Mouse (Mus musculus): ENCODE data around the gene Alox12.
A peak's percentile ranks its signal among the peaks of the same experiment; 100 is the strongest.

The Alox12 gene

DNA sequence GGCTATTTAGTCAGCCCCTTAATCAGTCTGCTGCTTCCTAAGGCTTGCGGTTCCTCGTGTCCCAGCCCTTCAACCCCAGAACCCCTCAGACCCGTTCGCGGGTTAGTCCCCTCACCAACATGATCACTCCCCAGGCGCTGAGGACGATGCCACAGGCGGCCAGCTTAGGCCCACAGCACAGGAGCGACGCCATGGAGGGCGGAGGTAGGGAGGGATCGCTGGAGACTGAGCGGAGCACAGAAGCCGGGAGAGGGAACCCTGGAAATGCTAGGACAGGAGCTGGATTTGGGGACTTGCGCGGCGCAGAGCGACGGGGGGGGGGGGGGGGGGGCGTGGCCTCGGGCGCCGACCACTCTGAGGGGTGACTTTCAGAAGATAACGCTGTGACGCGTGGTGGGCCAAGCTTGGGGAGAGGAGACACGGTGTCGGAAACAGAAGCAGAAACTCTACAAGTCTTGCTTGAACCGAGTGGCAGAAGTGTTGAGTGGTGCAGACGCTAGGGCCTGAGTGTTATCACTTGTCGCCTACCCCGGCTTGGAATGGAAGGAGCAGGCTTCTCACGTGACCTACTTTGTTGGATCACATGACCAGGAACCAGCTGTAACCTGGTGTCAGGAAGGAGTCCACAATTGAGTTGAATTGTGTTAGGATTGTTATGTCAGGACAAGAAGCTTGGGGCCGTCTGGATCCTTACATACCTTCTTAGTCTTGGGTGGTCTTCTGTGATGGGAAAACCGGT is 15.4 kb downstream of the Alox12 start, which contains the start of the genes Gm21988 and Rnasek:
Gm21988 (minus strand) TSS at position 290 of the 739 bp plus-strand sequence.
Rnasek (minus strand) TSS at position 302 of the 739 bp plus-strand sequence.
- DNase-seq (ENCODE audit: low read depth), result no peak

DNA sequence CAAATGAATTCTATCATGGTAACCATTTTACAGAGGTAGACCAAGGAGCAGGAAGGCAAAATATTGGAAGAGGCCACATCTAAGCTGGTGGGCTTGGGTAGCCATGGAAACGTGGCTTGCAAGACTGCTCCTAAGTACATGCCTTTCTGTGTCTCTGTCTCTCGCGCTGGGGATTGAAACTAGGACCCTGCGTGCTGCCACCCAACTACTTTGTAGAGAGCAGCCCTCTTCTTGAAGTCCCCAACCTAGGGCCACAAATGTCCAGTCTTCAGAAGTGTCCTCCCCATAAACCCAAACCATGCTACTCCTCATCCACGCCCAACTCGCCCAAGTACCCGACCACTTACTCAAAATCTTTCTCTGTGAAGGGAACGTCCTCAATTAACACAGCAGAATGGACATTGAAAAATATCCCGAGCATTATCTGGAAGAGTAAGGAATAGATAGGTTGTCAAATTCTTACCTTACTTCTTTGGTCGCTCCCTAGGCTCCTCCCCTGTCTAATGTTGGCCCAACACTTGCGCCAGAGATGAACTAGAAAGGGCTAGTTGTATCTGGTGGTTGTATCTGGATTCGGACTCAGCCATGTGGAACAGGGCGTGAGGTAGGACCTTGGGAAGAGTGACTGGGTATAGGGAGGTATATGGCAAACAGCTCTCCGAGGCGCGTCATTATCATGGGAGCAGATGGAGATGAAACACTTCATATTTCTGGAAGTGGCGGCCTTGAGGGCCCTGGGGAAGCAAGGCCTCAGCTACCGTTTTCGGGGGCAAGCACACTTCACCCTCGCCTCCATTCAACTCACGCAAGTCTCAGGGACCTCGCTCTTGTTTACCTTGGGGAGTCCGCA is 16.3 kb downstream of the Alox12 start:
- no peak for DNase-seq (ENCODE audit: low read depth)

DNA sequence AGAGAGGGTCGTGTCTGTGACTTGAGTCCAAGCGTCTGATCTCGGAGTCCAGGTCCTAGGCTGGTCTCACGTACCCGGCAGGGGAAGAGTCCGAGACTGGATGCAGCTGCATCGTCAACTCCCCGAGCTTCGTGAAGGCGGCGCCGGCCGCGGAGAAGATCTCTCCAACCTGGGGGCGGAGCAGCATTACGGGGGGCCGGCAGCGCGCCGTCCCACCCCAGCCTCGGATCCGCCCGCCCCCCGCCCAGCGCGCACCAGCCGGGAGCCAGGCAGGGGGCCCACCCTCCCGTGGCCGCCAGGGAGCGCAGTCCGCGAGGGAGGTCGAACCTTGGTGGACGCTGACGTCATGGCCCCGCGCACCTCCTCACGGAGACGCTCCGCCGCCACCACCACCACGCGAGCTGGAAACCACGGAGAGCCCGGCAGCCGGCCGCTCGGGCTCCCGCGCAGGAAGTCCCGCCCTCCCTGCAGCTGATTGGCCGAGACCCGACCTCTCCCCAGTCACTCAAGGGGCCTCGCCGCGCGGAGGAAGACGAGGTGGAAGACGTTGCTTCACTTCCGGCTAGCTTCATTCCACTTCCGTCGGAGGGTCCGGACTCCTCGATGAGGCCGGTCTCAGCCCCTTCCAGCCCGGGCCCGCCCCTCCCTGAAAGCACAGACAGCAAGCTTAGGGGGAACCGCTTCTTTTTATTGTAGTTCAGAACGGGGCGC is 17.5 kb downstream of the Alox12 start, which contains the start of gene 0610010K14Rik:
0610010K14Rik (minus strand) TSS at position 458 of the 711 bp plus-strand sequence.
- peak; percentile 90 for DNase-seq (ENCODE audit: low read depth)

DNA sequence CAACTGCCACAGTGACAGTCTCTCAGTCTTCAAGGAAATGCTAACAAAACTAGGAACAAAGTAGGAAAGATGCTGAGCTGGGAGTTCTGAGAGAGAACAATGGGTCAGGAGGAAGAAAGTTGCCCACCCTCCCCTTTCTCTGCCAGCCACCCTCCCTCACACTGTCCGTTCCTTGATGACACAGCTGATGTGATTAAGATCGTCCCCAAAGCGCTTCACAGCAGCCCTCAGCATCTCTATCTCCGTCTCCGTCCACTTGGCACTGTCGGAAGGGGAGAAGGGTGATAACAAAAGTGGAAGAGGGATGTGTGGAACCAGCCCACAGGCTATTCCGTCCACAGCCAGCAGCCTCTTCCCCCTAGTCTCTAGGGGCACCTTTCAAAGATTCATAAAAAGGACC is 18.4 kb downstream of the Alox12 start:
- no peak for DNase-seq (ENCODE audit: low read depth)

DNA sequence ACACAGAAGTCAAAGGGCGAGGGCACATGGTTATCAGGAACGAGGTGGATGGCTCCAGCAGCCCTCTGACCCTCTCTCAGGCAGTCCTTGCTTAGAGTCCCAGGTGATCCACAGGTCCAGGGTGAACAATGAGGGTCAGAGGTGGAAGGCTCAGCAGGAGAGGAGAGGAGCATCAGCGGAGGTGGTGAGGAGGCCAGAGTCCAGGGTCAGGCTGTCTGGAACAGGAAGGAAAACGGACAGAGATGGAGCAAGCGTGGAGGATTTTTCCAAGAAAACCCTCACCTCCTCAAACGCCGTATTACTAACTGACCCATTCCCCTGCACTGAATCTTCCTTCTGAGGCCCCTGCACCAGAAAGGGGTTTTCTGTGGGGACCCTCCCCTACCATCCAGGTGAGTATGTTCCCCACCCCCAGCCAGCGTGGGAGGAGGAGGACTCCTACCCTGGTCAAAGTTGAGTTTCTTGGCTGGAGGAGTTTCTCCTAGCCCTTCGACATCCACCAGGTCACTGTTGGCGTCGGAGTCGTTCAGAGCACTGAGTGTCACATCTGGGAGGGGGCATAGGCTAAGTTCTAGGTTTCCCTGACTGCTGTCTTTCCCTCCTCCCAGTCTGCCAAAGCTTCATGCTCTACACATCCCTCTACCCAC is 19.8 kb downstream of the Alox12 start:
- DNase-seq (ENCODE audit: low read depth), result no peak

DNA sequence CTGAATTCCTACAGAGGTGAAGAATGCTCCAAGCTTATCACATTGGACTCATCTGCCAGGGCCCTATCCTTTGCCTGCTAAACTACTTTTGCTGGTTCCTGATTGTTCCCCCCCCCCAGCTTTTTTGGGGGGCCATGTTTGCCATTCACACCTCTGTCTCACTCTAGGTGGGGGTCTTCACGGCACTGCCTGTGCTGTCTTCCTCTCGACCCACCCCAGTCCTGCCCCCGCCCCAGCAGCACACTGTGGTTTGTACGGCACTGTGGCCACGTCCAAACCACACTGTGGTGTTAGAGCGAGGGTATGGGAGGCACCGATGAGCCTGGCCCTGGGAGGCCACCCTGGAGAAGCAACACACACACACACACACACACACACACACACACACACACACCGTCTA is 20.7 kb downstream of the Alox12 start:
- DNase-seq (ENCODE audit: low read depth), result no peak

DNA sequence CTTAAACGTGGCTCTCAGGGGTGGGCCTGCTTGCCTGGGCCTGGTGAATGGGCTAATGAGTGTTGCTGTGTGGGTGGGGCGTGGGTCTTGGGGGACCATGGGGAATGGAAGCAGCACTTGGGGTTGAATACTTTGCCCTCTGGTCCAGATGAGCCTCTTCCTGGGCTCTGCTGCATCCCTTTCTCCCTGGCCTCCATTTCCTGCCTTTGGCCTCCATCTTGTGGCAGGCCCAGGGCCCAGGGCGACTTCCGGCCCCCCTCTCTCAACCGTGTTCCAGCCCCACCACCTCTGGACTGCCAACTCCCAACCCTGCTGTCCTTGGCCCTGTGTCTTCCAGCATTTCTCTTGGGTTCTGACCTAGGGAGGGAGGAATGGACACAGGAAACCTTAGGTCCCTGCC is 21.1 kb downstream of the Alox12 start:
- no peak for DNase-seq (ENCODE audit: low read depth)

DNA sequence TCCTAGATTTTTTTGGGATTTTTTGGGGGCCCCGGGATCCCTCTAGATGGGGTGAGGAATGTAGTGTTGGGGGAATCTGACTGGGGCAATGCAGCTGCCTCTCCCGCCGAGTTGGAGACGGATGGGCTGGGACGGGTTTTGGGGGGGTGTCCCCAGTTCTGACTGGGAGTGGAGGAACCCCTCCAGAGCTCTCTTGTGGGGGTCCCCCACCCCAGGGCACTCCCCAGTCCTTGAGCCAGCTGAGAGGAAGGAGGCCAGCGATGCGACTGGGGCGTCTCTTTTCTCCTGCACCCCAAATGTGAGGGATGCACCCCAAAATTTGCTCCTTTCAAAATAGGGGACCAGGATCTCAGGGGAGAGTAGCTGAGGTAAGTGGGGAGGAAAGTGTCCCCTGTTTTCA is 22.1 kb downstream of the Alox12 start:
- no peak for DNase-seq (ENCODE audit: low read depth)

DNA sequence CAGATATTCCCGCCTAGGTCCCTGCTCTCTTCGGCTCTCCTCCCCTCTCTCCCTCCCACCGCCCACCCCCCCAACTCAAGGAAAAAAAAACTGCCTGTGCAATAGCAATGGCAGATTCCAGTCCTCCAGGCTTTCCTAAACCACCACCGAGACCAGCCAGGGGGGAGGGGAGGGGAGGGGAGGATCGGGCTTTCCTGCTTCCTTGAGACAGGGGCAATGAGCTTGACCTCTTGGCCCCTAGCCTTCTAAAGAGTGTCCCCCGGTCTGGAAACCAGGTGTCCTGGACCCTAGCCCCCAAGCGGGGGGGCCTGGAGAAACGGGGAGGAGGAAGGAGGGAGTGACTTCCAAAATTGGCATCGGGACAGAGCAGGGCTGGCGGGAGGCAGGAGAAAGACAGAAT is 22.6 kb downstream of the Alox12 start:
- no peak for DNase-seq (ENCODE audit: low read depth)

DNA sequence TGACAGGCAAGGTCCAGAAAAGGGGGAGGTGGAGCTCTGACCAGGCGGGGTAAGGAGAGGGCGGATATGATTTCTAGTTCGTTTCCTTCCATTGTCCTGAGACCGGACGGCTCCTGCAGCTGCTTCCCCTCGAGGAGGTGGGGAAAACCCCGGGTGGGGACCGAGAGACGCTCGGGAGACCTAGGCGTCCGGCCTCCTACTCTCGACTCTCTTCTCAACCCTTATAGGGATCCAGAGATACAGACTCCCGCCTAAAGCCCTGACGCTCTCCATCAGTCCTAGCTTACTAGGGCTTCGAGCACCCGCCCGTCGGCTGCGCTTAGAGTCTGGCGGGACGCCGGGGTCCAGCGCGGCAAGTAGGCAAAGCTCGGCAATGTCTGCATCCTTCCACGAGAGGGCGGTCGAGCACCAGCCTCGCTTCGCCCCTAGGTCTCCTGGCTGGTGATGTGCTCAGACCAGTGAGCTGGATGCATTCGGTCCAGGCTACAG is 24.9 kb downstream of the Alox12 start:
- no peak for DNase-seq (ENCODE audit: low read depth)

DNA sequence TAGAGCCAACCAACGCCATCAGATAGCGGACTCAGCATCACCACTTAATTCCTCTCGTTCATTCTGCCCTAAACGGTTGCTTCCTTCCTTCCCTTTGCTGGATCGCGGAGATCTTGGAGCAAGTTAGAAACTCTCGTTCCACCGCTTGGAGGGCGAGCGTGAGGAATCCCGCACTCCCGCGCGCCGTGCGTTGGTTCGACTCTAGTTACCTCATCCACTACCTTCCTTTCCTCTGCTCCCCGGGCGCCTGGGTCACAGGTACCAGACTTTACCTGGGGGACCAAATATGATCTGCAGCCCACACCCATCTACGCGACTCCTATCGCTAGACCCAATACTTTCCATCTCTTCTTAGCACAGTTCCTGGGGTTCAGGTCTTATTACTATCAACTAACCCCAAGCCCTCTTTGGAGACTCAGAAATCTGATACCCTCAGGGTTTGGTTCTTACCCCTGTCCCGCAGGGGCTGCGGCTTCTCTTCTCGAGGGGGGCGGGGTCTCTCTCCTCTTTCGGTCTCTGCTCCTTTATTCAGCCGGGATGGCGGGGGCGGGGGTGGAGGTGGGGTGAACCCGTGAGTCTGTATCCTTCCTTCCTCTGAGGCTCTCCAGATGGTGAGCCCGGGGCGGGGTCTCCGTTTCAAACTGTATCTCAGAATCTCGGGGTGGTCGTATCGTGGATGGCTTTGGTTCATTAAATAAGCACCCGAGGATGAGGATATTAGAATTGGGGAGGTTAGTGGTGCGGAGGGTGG is 25.7 kb downstream of the Alox12 start, which contains the start of gene Bcl6b:
Bcl6b (minus strand) TSS at position 539 of the 751 bp plus-strand sequence.
- no peak for DNase-seq (ENCODE audit: low read depth)

DNA sequence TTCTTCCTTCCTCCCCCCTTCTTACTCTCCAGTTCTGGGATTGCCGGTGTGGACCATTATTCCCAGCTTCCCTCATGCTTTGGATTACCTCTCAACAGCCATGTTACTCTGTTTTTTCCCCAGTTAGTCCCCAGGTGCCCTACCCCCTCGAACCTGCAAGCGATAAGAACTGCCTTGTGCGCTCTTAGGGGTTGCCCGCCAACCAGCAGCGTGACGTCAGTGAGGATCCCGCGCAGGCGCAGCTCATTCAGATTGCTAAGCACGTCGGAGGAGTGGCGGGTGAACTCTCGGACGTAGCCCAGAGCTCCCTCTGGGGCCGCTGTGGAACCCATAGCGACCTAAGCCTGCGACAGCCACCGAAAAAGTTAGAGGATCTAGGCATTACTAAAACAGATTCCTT is 26.3 kb downstream of the Alox12 start:
- peak; percentile 87 for DNase-seq (ENCODE audit: low read depth)

DNA sequence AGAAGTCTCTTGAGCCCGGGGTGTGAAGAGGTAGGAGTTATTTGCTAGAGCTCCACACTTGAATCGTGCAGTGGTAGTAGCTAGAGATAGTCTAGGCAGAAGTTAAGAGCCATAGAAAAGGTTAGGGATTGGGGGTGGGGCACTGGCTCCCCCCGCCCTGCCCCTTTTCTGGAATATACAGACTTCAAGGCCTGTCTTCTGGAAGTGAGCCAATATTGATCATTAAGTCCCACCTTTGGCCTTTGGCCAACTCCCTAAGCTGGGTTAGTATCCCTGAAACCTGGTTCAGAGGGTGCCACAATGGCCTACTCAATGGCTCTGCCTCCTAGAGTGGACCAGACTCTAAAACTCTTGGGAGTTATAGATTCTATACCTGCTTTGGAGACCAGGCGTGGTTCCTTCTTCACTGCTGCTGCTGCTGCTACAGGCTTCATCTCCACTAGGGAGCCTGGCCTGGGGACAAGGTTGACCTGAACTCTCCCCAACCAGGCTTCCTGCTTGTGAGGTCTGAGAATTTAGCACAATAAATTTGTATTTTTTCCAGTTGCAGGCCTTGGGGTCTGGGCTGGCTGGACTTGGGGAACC is 27.4 kb downstream of the Alox12 start:
- no peak for DNase-seq (ENCODE audit: low read depth)

DNA sequence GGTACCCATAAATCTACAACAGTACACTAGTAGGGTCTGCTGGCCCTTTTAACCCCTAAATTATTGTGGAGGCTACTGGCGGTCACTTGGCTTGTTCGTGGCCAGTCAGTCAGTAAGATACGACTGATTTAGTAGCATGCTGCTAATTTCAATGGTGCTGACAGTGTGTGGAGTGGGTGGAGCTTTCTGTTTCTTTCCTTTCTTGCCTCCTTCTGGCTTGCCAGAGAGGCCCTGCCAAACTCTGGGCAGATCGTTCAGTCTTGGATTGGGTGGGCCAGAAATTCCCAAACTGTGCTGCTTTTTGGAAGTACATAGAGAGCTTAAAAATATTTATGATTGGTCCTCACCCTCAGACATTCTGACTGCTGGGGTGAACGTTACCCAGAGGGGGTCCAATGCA is 28.0 kb downstream of the Alox12 start:
- no peak for DNase-seq (ENCODE audit: low read depth)

DNA sequence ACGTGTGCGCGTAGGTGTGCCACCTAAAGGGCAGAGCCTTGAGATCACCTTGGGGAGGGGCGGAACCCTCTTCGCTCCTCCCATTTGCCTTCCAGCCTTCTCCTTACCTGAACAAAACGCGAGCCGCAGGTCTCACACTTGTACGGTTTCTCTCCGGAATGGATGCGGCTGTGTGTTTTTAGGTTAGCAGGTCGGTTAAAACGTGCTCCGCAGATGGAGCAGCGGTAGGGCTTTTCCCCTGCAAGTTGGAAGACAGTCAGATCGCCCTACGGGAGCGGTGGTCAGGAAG is 28.6 kb downstream of the Alox12 start:
- DNase-seq (ENCODE audit: low read depth), result no peak

DNA sequence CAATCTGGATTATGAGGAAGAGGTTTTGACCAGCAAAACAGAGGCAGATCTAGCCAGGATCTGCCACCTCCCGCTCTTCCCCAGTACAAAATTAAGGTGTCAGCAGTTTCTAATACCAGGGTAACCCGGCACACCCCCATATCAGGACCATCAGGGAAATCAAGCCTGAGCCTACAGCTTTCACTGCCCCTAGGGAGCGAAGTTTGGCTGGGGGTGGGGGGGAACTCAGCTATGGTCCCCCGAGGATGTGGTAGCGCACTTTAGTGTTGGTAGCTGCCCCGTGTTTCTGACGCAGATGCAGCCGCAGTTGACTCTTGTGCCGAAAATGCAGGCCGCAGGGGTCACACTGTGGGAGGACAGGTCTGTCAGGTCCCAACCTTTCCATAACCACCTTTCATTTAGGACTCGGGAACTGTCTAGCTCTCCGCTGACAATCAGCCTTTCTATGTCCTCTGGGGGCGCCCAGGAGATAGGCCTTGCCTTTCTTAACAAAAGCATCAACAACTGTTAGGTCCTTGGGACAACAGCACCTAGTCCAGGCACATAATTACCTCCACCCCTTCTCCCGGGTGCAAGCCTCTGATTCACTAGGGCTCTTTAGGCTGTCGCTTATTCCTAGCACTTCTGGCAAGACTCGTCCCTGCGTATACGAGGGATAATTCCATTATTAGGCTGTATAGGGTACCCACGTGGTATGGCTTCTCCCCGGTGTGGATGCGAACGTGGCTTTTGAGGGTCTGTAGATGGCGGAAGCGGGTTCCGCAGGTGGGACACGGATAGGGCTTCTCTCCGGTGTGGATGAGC is 29.2 kb downstream of the Alox12 start:
- DNase-seq (ENCODE audit: low read depth), result no peak

DNA sequence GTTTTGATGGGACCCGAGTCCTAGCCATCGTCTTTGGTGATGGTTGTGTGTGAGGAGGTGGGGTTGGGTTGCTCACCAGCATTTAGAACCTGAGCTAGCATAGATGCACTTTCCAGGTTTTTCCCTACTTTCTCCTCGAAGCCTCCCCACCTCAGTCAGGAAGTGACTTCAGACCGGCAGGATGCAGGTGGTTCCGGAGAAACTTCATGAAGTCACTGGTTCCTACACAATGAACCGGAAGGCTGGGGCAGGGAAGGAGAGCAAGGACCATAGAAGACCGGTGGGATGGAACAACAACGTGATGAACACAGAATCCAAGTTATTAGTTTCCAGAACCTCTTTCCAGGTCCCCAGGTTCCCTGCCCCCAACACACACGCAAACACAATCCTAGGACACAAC is 31.4 kb downstream of the Alox12 start:
- no peak for DNase-seq (ENCODE audit: low read depth)

DNA sequence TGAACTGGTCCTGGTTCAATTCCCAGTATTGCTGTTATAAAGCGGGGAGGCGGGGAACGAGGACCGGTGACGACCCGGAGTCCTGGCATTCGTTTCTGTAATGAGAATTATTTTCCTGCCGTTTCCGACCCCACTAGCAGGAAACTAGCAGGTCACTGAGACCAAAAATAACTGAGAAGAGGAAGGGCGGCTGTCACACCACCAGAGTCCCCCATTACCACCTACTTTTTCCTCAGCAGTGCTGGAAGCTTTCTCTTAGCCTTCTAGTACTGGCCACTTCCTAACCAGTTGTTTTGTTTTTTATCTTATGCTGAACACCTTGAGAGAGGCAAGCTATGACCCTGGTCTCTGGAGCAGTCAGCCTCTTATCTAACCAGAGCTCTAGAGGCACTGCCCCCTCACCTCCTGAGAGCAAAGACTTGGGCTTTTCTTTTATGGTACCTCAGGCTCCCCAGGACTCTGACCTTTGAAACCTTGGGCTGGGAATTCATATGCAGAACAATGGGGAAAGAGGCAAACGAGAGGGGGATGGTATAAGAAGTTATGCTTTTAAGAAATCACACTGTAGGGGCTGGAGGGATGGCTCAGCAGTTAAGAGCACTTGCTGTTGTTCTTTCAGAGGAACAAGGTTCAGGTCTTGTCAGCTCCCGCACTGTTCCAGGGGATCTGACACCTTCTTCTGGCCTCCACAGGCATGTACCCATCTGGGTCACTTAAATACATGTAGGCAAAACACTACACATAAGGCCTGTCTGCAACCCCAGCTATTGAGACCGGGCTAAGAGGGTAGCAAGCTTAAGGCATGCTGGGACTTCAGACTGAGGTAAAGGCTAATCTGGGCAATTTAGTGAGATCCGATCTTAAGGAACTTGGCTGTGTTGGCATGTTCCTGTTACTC is 33.3 kb downstream of the Alox12 start:
- DNase-seq (ENCODE audit: low read depth), result peak; percentile 65
